Comparison of ENCODE assay signal across 9 mouse cellular contexts in the genomic region with DNA sequence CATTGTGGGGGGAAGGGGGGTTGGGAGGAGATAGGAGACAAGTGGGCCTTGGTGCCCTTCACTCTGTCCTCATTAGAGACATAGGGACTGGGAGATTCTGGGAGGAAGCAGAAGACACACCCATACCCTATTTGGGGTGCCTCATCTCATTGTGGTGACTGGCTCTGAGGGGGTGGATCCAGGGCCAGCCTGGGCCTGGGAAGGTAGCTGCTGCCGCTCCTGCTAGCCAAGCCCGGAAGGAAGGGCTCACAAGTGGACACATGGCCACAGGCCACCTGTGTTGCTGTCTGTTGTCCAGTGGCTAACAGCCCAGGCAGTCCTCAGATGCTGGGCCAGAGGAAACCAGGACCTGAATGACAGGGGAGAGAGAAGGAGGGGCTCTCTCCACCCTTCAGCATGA. TPM values are rescaled to one million over a fixed set of nuclear protein-coding genes. Genes with fewer than 3 reads are reported as not detected.
DNase-seq lines count a peak whose midpoint lies in the region; ATAC-seq and TF ChIP-seq lines count a peak whose summit lies in the region.
"Had no signal": no experiment of that assay in that cellular context is flagged by ENCODE, and none has a peak within 500 bp of the region (broad histone marks: within the 10 kb centered on the region; RNA-seq: fewer than 3 reads in every experiment).

No protein-coding gene starts in this region.

- no peak overlapping the region for H3K9ac ChIP-seq in kidney, embryonic 15.5 days
- H3K9ac ChIP-seq in heart, embryonic 11.5 days (ENCODE audit: low read depth, low read length) = peak overlapping the region; percentile 46; the same call in 1 of the 2 replicates
- H3K9ac ChIP-seq in liver, embryonic 13.5 days = peak overlapping the region; percentile 33; the same call in 1 of the 2 replicates
- H3K9ac ChIP-seq: liver, embryonic 14.5 days had no signal

- H3K9me3 ChIP-seq in kidney, embryonic 15.5 days (replicated peaks) = no peaks in the 10 kb centered on the region
- no peaks in the 10 kb centered on the region for H3K9me3 ChIP-seq in heart, embryonic 11.5 days (replicated peaks; ENCODE audit: control insufficient read depth, low read length)
- no peaks in the 10 kb centered on the region for H3K9me3 ChIP-seq in liver, embryonic 13.5 days (replicated peaks)

- peaks cover 20% of the 10 kb centered on the region for H3K36me3 ChIP-seq in kidney, embryonic 15.5 days
- peaks cover 4% of the 10 kb centered on the region; the same call in 1 of the 2 replicates for H3K36me3 ChIP-seq in heart, embryonic 11.5 days (ENCODE audit: control insufficient read depth, insufficient read depth, low read length)
- H3K36me3 ChIP-seq in liver, embryonic 13.5 days = peaks cover 14% of the 10 kb centered on the region

- peaks cover 74% of the 10 kb centered on the region for H3K4me1 ChIP-seq in kidney, embryonic 15.5 days
- peaks cover 47% of the 10 kb centered on the region for H3K4me1 ChIP-seq in heart, embryonic 11.5 days (ENCODE audit: control insufficient read depth, insufficient read depth, low read length)
- peaks cover 74% of the 10 kb centered on the region for H3K4me1 ChIP-seq in liver, embryonic 13.5 days (replicated peaks)
- H3K4me1 ChIP-seq in cerebellum, adult 2 months (ENCODE audit: control insufficient read depth, insufficient read depth, low read length) = peaks cover 7% of the 10 kb centered on the region; the same call in 1 of the 2 replicates

- TF ChIP-seq POLR2A in cerebellum, adult 2 months (IDR thresholded peaks at IDR 0.05; ENCODE audit: borderline replicate concordance, insufficient read depth, low read length) = no peak

- no peak for ATAC-seq in kidney, embryonic 15.5 days (replicated peaks; ENCODE audit: low FRiP score)
- peak; percentile 13 for ATAC-seq in activated CD4-positive, CD25-positive, alpha-beta regulatory T cell, adult 4 months
- ATAC-seq in heart, embryonic 11.5 days (replicated peaks; ENCODE audit: insufficient number of reproducible peaks, low FRiP score, low TSS enrichment) = no peak
- ATAC-seq in liver, embryonic 13.5 days (ENCODE audit: low read depth) = no peak

- WGBS in kidney, embryonic 15.5 days = 48% methylated on average over 2 of the region's 2 CpGs
- 6% methylated on average over 2 of the region's 2 CpGs for WGBS in heart, embryonic 11.5 days (ENCODE audit: insufficient replicate concordance)
- 30% methylated on average over 2 of the region's 2 CpGs for WGBS in liver, embryonic 13.5 days (ENCODE audit: insufficient replicate concordance)
- 16% methylated on average over 2 of the region's 2 CpGs for WGBS in cerebellum, adult 2 months

- peak overlapping the region; percentile 95 for H3K27ac ChIP-seq in kidney, embryonic 15.5 days
- peak overlapping the region; percentile 86 for H3K27ac ChIP-seq in heart, embryonic 11.5 days (ENCODE audit: low read depth, low read length)
- peak overlapping the region; percentile 76 for H3K27ac ChIP-seq in liver, embryonic 13.5 days
- H3K27ac ChIP-seq in cerebellum, adult 2 months (ENCODE audit: insufficient read depth, low read length) = no peak overlapping the region
- H3K27ac ChIP-seq: liver, embryonic 14.5 days had no signal

- peak overlapping the region; percentile 7; the same call in 1 of the 2 replicates for H3K4me3 ChIP-seq in kidney, embryonic 15.5 days (replicated peaks)
- peak overlapping the region; percentile 16; the same call in 1 of the 2 replicates for H3K4me3 ChIP-seq in heart, embryonic 11.5 days (ENCODE audit: low read depth, low read length)
- H3K4me3 ChIP-seq in liver, embryonic 13.5 days (replicated peaks) = no peak overlapping the region
- no peak overlapping the region for H3K4me3 ChIP-seq in cerebellum, adult 2 months (replicated peaks; ENCODE audit: insufficient read depth, low read depth, low read length)

- no peak for DNase-seq in kidney, adult 9 months
- no peak for DNase-seq in liver, embryonic 13.5 days
- no peak for DNase-seq in left cerebral cortex, adult 18-20 months (ENCODE audit: low spot score in 2 of 2)
- DNase-seq in cerebellum, adult 9-11 months = no peak
- DNase-seq in cerebellum, adult 2 months = no peak

- no peaks in the 10 kb centered on the region for H3K27me3 ChIP-seq in kidney, embryonic 15.5 days
- no peaks in the 10 kb centered on the region for H3K27me3 ChIP-seq in heart, embryonic 11.5 days (ENCODE audit: control insufficient read depth, insufficient read depth, low read length)
- peaks cover 17% of the 10 kb centered on the region; the same call in 1 of the 2 replicates for H3K27me3 ChIP-seq in liver, embryonic 13.5 days
- no peaks in the 10 kb centered on the region for H3K27me3 ChIP-seq in cerebellum, adult 2 months (ENCODE audit: control insufficient read depth, insufficient read depth, low read length)

- TF ChIP-seq CTCF in cerebellum, adult 2 months (IDR thresholded peaks at IDR 0.05; ENCODE audit: borderline replicate concordance, insufficient read depth, low read depth, low read length) = no peak

- H3K4me2 ChIP-seq in kidney, embryonic 15.5 days = peak overlapping the region; percentile 48
- peak overlapping the region; percentile 52 for H3K4me2 ChIP-seq in heart, embryonic 11.5 days
- peak overlapping the region; percentile 35; the same call in 1 of the 2 replicates for H3K4me2 ChIP-seq in liver, embryonic 13.5 days

RNA-seq across cellular contexts. Expression of a gene that starts 2.9 kb away (rescaled TPM):
- 8.4 and 12.4 TPM in 2 replicates for polyA plus RNA-seq in kidney, embryonic 15.5 days (2015; fragmentation: Nextera tagmentation; extraction: Ambion mirVana)
- 10 to 100 TPM in 1 of 2 experiments, 1 to 10 TPM in 1; 7.2 to 14.7 TPM for polyA plus RNA-seq in activated CD4-positive, CD25-positive, alpha-beta regulatory T cell, adult 4 months (2017; shearing (Covaris generic))
- 6.3 and 6.4 TPM in 2 replicates for polyA plus RNA-seq in heart, embryonic 11.5 days (2014; fragmentation: Nextera tagmentation; extraction: Ambion mirVana)
- 3.1 and 3.6 TPM in 2 replicates for polyA plus RNA-seq in liver, embryonic 13.5 days (2015; fragmentation: Nextera tagmentation; extraction: Ambion mirVana)
- 1 to 10 TPM; 1.3 TPM for total RNA-seq in left cerebral cortex, adult 18-20 months (2021)
- 1.4 and 1.6 TPM in 2 replicates for polyA plus RNA-seq in cerebellum, adult 2 months (2012; rRNA removed)

RNA-seq across cellular contexts. Expression of a gene that starts 10.0 kb away (rescaled TPM):
- 78.5 and 81.9 TPM in 2 replicates for polyA plus RNA-seq in kidney, embryonic 15.5 days (2015; fragmentation: Nextera tagmentation; extraction: Ambion mirVana)
- polyA plus RNA-seq in activated CD4-positive, CD25-positive, alpha-beta regulatory T cell, adult 4 months (2017; shearing (Covaris generic)) = 10 to 100 TPM; 80.9 to 85.9 TPM
- polyA plus RNA-seq in heart, embryonic 11.5 days (2014; fragmentation: Nextera tagmentation; extraction: Ambion mirVana) = 57.1 and 60.7 TPM in 2 replicates
- 37.5 and 48.1 TPM in 2 replicates for polyA plus RNA-seq in liver, embryonic 13.5 days (2015; fragmentation: Nextera tagmentation; extraction: Ambion mirVana)
- total RNA-seq in left cerebral cortex, adult 18-20 months (2021) = 10 to 100 TPM; 15.0 to 15.3 TPM
- 19.2 and 19.4 TPM in 2 replicates for polyA plus RNA-seq in cerebellum, adult 2 months (2012; rRNA removed)

RNA-seq across cellular contexts. Expression of a gene that starts 11.2 kb away (rescaled TPM):
- 171 and 175 TPM in 2 replicates for polyA plus RNA-seq in kidney, embryonic 15.5 days (2015; fragmentation: Nextera tagmentation; extraction: Ambion mirVana)
- 100 to 1,000 TPM; 108 to 125 TPM for polyA plus RNA-seq in activated CD4-positive, CD25-positive, alpha-beta regulatory T cell, adult 4 months (2017; shearing (Covaris generic))
- polyA plus RNA-seq in heart, embryonic 11.5 days (2014; fragmentation: Nextera tagmentation; extraction: Ambion mirVana) = 109 and 113 TPM in 2 replicates
- polyA plus RNA-seq in liver, embryonic 13.5 days (2015; fragmentation: Nextera tagmentation; extraction: Ambion mirVana) = 91.3 and 101 TPM in 2 replicates
- 10 to 100 TPM; 33.9 to 42.3 TPM for total RNA-seq in left cerebral cortex, adult 18-20 months (2021)
- polyA plus RNA-seq in cerebellum, adult 2 months (2012; rRNA removed) = 40.5 and 45.2 TPM in 2 replicates

RNA-seq across cellular contexts. Expression of a gene that starts 38.2 kb away (rescaled TPM):
- 29.6 and 33.7 TPM in 2 replicates for polyA plus RNA-seq in kidney, embryonic 15.5 days (2015; fragmentation: Nextera tagmentation; extraction: Ambion mirVana)
- polyA plus RNA-seq in activated CD4-positive, CD25-positive, alpha-beta regulatory T cell, adult 4 months (2017; shearing (Covaris generic)) = 10 to 100 TPM; 80.2 to 94.1 TPM
- polyA plus RNA-seq in heart, embryonic 11.5 days (2014; fragmentation: Nextera tagmentation; extraction: Ambion mirVana) = 18.5 and 19.2 TPM in 2 replicates
- 43.2 and 49.7 TPM in 2 replicates for polyA plus RNA-seq in liver, embryonic 13.5 days (2015; fragmentation: Nextera tagmentation; extraction: Ambion mirVana)
- total RNA-seq in left cerebral cortex, adult 18-20 months (2021) = 10 to 100 TPM; 37.2 to 42.3 TPM
- 92.4 and 102 TPM in 2 replicates for polyA plus RNA-seq in cerebellum, adult 2 months (2012; rRNA removed)

RNA-seq across cellular contexts. Expression of a gene that starts 46.8 kb away (rescaled TPM):
- polyA plus RNA-seq in kidney, embryonic 15.5 days (2015; fragmentation: Nextera tagmentation; extraction: Ambion mirVana) = 0.62 and 0.69 TPM in 2 replicates
- polyA plus RNA-seq in activated CD4-positive, CD25-positive, alpha-beta regulatory T cell, adult 4 months (2017; shearing (Covaris generic)) = not detected
- polyA plus RNA-seq in heart, embryonic 11.5 days (2014; fragmentation: Nextera tagmentation; extraction: Ambion mirVana) = 0.21 and 0.24 TPM in 2 replicates
- polyA plus RNA-seq in liver, embryonic 13.5 days (2015; fragmentation: Nextera tagmentation; extraction: Ambion mirVana) = not detected in 2 replicates
- 10 to 100 TPM; 17.1 to 17.3 TPM for total RNA-seq in left cerebral cortex, adult 18-20 months (2021)
- polyA plus RNA-seq in cerebellum, adult 2 months (2012; rRNA removed) = 2.3 and 3.3 TPM in 2 replicates

Comparison
In these comparisons a context has a peak if more than half of its experiments do, and no peak if none do; other contexts are left out.
1. H3K4me3 ChIP-seq: peak in kidney, embryonic 15.5 days (single experiment) and heart, embryonic 11.5 days (single experiment); none in liver, embryonic 13.5 days (single experiment) and cerebellum, adult 2 months (single experiment).
2. Peak in every context shown above with its lines, with median percentiles within 50 percentile points of each other: H3K4me2 ChIP-seq.